Mouse (Mus musculus): ENCODE results near the gene Igsf9. TPM values are rescaled to one million over a fixed set of nuclear protein-coding genes. Genes with fewer than 3 reads are reported as not detected.
A peak's percentile ranks its signal among the peaks of the same experiment; 100 is the strongest.

Igsf9 gene
- polyA plus RNA-seq, 1 experiment, result 8.6 TPM

- Histone ChIP-seq H3K4me3 (ENCODE audit: extremely low read depth, insufficient read depth, insufficient read length) (peak overlapping the region; percentile 47), H3K27ac (ENCODE audit: insufficient read depth, low read length) (peak overlapping the region; percentile 45), H3K27me3 (ENCODE audit: control insufficient read depth, insufficient read depth, low read length) (no peaks in the 10 kb centered on the region), H3K36me3 (ENCODE audit: control insufficient read depth, insufficient read depth, low read length) (no peaks in the 10 kb centered on the region), H3K4me1 (ENCODE audit: control insufficient read depth, insufficient read depth, insufficient read length) (peaks cover 16% of the 10 kb centered on the region)
- 4% methylated on average over 23 of the region's 23 CpGs for WGBS
- no peak for DNase-seq (ENCODE audit: low read depth in 1 of 2, low spot score in 2 of 2)
- TF ChIP-seq POLR2A (IDR thresholded peaks at IDR 0.05; ENCODE audit: low read depth, low read length) (no peak), CTCF (IDR thresholded peaks at IDR 0.05; ENCODE audit: extremely low read depth, insufficient read depth, insufficient read length, insufficient replicate concordance) (no peak)
Observed at GRCm38 (mm10) chr1:172526380-172527081, 44.9 kb downstream of the Igsf9 start.

GRCm38 (mm10) chr1:172527431-172527830 is 45.8 kb downstream of the Igsf9 start:
- Histone ChIP-seq H3K27me3 (ENCODE audit: control insufficient read depth, insufficient read depth, low read length) (no peaks in the 10 kb centered on the region), H3K36me3 (ENCODE audit: control insufficient read depth, insufficient read depth, low read length) (no peaks in the 10 kb centered on the region), H3K4me3 (ENCODE audit: extremely low read depth, insufficient read depth, insufficient read length) (no peak overlapping the region), H3K27ac (ENCODE audit: insufficient read depth, low read length) (no peak overlapping the region), H3K4me1 (ENCODE audit: control insufficient read depth, insufficient read depth, insufficient read length) (peaks cover 14% of the 10 kb centered on the region)
- 93% methylated on average over 10 of the region's 10 CpGs for WGBS
- DNase-seq (ENCODE audit: low read depth in 1 of 2, low spot score in 2 of 2), result no peak
- TF ChIP-seq POLR2A (IDR thresholded peaks at IDR 0.05; ENCODE audit: low read depth, low read length), result no peak
- no peak for TF ChIP-seq CTCF (IDR thresholded peaks at IDR 0.05; ENCODE audit: extremely low read depth, insufficient read depth, insufficient read length, insufficient replicate concordance)

DNA sequence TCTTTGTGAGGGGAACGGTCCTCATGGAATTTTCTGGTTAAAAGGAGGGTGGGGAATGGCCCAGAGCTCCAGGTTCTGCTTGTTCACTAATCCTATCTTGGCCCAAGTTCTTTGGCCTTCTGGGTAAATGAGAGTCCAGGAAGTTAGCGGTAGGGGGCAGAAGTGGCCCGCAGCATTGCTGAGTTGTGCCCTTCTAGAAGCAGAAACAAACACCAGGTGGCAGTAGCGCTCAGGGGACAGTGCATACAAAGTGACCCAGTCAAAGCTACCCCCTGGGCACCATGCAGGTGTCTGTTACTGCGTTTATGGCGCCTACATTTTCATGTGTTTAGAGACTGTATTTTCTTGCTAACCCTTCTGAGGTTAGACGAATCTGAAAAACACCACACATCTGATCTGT is 47.1 kb downstream of the Igsf9 start:
- Histone ChIP-seq H3K4me1 (ENCODE audit: control insufficient read depth, insufficient read depth, insufficient read length) (peaks cover 14% of the 10 kb centered on the region), H3K27ac (ENCODE audit: insufficient read depth, low read length) (no peak overlapping the region), H3K27me3 (ENCODE audit: control insufficient read depth, insufficient read depth, low read length) (no peaks in the 10 kb centered on the region), H3K4me3 (ENCODE audit: extremely low read depth, insufficient read depth, insufficient read length) (no peak overlapping the region), H3K36me3 (ENCODE audit: control insufficient read depth, insufficient read depth, low read length) (no peaks in the 10 kb centered on the region)
- DNase-seq (ENCODE audit: low read depth in 1 of 2, low spot score in 2 of 2), result peak; percentile 79 to 92
- TF ChIP-seq CTCF (IDR thresholded peaks at IDR 0.05; ENCODE audit: extremely low read depth, insufficient read depth, insufficient read length, insufficient replicate concordance) (peak; percentile 99), POLR2A (IDR thresholded peaks at IDR 0.05; ENCODE audit: low read depth, low read length) (no peak)
- WGBS, result 5% methylated on average over 7 of the region's 7 CpGs

DNA sequence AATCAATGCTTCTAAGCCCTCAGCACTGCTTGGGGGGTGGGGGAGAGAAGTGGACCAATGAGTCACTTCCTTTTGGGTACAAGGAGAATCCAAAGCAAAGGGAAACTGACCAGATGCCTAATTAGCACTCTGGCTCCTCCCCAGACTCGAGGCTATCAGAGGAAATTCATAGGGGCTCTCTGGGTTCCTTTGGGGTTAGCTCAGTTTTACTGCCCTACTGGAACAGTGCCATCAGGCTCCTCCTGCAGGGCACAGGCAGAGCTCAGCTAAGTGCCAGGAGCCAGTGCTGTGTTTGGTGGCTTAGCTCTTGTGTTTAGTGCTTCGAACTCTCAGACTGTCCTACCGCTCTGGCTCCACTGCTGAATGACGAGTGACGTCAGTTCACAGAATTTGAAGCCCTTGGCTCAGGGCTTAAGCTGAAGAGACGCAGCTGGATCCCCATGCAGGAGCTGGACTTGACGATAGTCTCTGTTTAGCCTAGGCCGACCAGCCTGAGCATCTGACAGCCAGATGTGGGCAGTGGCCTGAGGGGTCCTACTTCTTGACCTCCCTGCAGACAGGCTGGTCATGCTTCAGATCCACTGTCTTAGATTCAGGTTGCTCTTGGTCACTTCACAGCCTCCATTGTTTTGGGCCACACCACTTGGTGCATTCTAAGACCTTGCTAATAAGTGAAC is 49.1 kb downstream of the Igsf9 start:
- Histone ChIP-seq H3K27ac (ENCODE audit: insufficient read depth, low read length) (no peak overlapping the region), H3K4me3 (ENCODE audit: extremely low read depth, insufficient read depth, insufficient read length) (no peak overlapping the region), H3K27me3 (ENCODE audit: control insufficient read depth, insufficient read depth, low read length) (no peaks in the 10 kb centered on the region), H3K36me3 (ENCODE audit: control insufficient read depth, insufficient read depth, low read length) (no peaks in the 10 kb centered on the region), H3K4me1 (ENCODE audit: control insufficient read depth, insufficient read depth, insufficient read length) (peaks cover 6% of the 10 kb centered on the region; the same call in 1 of the 2 replicates)
- whole genome bisulfite sequencing, result 54% methylated on average over 8 of the region's 8 CpGs
- DNase-seq (ENCODE audit: low read depth in 1 of 2, low spot score in 2 of 2), result no peak
- no peak for TF ChIP-seq CTCF (IDR thresholded peaks at IDR 0.05; ENCODE audit: extremely low read depth, insufficient read depth, insufficient read length, insufficient replicate concordance)

DNA sequence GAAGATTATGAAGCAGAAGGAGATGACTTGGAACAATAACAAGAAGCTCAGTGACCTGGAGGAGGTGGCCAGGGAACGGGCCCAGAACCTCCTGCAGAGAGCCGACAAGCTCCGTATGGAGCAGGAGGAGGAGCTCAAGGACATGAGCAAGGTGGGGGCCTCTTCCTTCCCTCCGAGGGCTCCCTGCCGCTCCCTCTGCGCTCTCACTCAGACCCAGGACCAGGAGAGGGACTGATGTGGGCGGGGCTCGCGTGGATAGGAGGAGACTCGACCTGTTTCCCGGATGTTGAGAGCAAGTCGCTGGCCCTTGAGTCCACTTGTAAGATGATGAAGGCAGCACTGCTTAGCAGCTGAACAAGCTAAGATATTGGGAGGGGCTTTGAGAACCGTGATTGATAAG is 51.0 kb downstream of the Igsf9 start:
- Histone ChIP-seq H3K27ac (ENCODE audit: insufficient read depth, low read length) (no peak overlapping the region), H3K27me3 (ENCODE audit: control insufficient read depth, insufficient read depth, low read length) (no peaks in the 10 kb centered on the region), H3K36me3 (ENCODE audit: control insufficient read depth, insufficient read depth, low read length) (no peaks in the 10 kb centered on the region), H3K4me3 (ENCODE audit: extremely low read depth, insufficient read depth, insufficient read length) (no peak overlapping the region), H3K4me1 (ENCODE audit: control insufficient read depth, insufficient read depth, insufficient read length) (no peaks in the 10 kb centered on the region)
- WGBS, result 46% methylated on average over 13 of the region's 13 CpGs
- DNase-seq (ENCODE audit: low read depth in 1 of 2, low spot score in 2 of 2), result no peak
- TF ChIP-seq CTCF (IDR thresholded peaks at IDR 0.05; ENCODE audit: extremely low read depth, insufficient read depth, insufficient read length, insufficient replicate concordance) (no peak), POLR2A (IDR thresholded peaks at IDR 0.05; ENCODE audit: low read depth, low read length) (no peak)

GRCm38 (mm10) chr1:172535116-172535515 is 53.5 kb downstream of the Igsf9 start:
- no peaks in the 10 kb centered on the region for H3K36me3 ChIP-seq (ENCODE audit: control insufficient read depth, insufficient read depth, low read length)
- H3K27ac ChIP-seq (ENCODE audit: insufficient read depth, low read length), result no peak overlapping the region
- TF ChIP-seq CTCF (IDR thresholded peaks at IDR 0.05; ENCODE audit: extremely low read depth, insufficient read depth, insufficient read length, insufficient replicate concordance) (no peak), POLR2A (IDR thresholded peaks at IDR 0.05; ENCODE audit: low read depth, low read length) (no peak)
- no peaks in the 10 kb centered on the region for H3K4me1 ChIP-seq (ENCODE audit: control insufficient read depth, insufficient read depth, insufficient read length)
- no peaks in the 10 kb centered on the region for H3K27me3 ChIP-seq (ENCODE audit: control insufficient read depth, insufficient read depth, low read length)
- no peak overlapping the region for H3K4me3 ChIP-seq (ENCODE audit: extremely low read depth, insufficient read depth, insufficient read length)
- no peak for DNase-seq (ENCODE audit: low read depth in 1 of 2, low spot score in 2 of 2)
- WGBS, result 93% methylated on average over 16 of the region's 16 CpGs

GRCm38 (mm10) chr1:172539827-172540226 is 58.2 kb downstream of the Igsf9 start:
- 81% methylated on average over 6 of the region's 6 CpGs for WGBS
- H3K36me3 ChIP-seq (ENCODE audit: control insufficient read depth, insufficient read depth, low read length), result no peaks in the 10 kb centered on the region
- H3K4me3 ChIP-seq (ENCODE audit: extremely low read depth, insufficient read depth, insufficient read length), result no peak overlapping the region
- DNase-seq (ENCODE audit: low read depth in 1 of 2, low spot score in 2 of 2), result no peak
- no peak for TF ChIP-seq POLR2A (IDR thresholded peaks at IDR 0.05; ENCODE audit: low read depth, low read length)
- no peak for TF ChIP-seq CTCF (IDR thresholded peaks at IDR 0.05; ENCODE audit: extremely low read depth, insufficient read depth, insufficient read length, insufficient replicate concordance)
- H3K27me3 ChIP-seq (ENCODE audit: control insufficient read depth, insufficient read depth, low read length), result no peaks in the 10 kb centered on the region
- no peak overlapping the region for H3K27ac ChIP-seq (ENCODE audit: insufficient read depth, low read length)
- H3K4me1 ChIP-seq (ENCODE audit: control insufficient read depth, insufficient read depth, insufficient read length), result no peaks in the 10 kb centered on the region
